Mouse (Mus musculus): ENCODE measurements around the gene Auh. TPM values are rescaled to one million over a fixed set of nuclear protein-coding genes. Genes with fewer than 3 reads are reported as not detected.

Auh gene
- polyA plus RNA-seq, 1 experiment, result 14.9 TPM

DNA sequence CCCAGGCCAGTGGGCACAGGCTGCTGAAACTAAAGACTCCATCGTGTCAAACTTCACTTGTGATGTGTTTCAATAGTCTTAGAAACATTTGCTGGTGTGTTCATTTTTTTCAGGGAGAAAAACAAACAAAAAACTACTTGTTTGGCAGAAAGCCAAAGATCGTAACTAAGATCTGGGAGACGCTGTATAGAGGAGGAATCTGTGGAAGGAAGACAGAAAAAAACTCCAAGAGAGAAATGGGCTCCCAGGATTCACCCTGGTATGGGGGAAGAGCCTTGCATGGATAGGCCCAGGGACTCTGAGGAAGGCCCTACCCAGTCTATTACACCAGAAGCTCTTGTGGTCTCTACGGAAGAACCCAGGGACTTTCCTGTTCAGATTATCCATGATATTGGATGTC lies 123.5 kb downstream of the Auh start:
- no peak overlapping the region for H3K27ac ChIP-seq (ENCODE audit: insufficient read depth, low read depth, low read length)
- H3K4me3 ChIP-seq (ENCODE audit: low read depth, low read length), result no peak overlapping the region
- no peak for TF ChIP-seq POLR2A (IDR thresholded peaks at IDR 0.05; ENCODE audit: low read depth, low read length)
- no peak for TF ChIP-seq CTCF (IDR thresholded peaks at IDR 0.05; ENCODE audit: extremely low read depth, insufficient read length, insufficient replicate concordance, low read depth, low read length)
- H3K36me3 ChIP-seq (ENCODE audit: control insufficient read depth, insufficient read depth, low read length), result no peaks in the 10 kb centered on the region
- WGBS, result 31% methylated on average over 4 of the region's 4 CpGs
- peaks cover 7% of the 10 kb centered on the region; the same call in 1 of the 2 replicates for H3K4me1 ChIP-seq (ENCODE audit: control insufficient read depth, insufficient read depth, insufficient read length, low read length)
- H3K27me3 ChIP-seq (ENCODE audit: control insufficient read depth, insufficient read depth, low read length), result no peaks in the 10 kb centered on the region

DNA sequence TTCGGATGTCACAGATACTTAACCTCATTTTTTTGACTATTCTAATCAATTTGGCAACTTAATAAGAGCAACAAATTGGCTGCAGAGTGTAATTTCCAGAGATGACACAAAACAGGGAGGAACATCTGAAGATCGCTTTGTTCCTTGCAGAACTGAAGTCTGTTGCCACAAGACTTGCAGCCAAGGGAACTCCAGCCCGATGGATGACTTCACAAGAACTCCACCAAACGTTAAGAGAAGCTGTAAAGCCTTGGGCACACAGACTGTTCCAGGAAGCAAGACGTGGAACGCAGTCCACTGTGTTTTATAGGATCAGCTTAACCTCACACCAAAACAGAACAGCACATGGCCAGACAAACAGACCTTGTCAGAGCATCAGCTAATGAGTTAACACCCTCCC lies 123.9 kb downstream of the Auh start:
- H3K27me3 ChIP-seq (ENCODE audit: control insufficient read depth, insufficient read depth, low read length), result no peaks in the 10 kb centered on the region
- no peak for TF ChIP-seq POLR2A (IDR thresholded peaks at IDR 0.05; ENCODE audit: low read depth, low read length)
- TF ChIP-seq CTCF (IDR thresholded peaks at IDR 0.05; ENCODE audit: extremely low read depth, insufficient read length, insufficient replicate concordance, low read depth, low read length), result no peak
- H3K36me3 ChIP-seq (ENCODE audit: control insufficient read depth, insufficient read depth, low read length), result no peaks in the 10 kb centered on the region
- H3K4me3 ChIP-seq (ENCODE audit: low read depth, low read length), result no peak overlapping the region
- WGBS, result 45% methylated on average over 6 of the region's 6 CpGs
- H3K27ac ChIP-seq (ENCODE audit: insufficient read depth, low read depth, low read length), result no peak overlapping the region
- peaks cover 11% of the 10 kb centered on the region; the same call in 1 of the 2 replicates for H3K4me1 ChIP-seq (ENCODE audit: control insufficient read depth, insufficient read depth, insufficient read length, low read length)

DNA sequence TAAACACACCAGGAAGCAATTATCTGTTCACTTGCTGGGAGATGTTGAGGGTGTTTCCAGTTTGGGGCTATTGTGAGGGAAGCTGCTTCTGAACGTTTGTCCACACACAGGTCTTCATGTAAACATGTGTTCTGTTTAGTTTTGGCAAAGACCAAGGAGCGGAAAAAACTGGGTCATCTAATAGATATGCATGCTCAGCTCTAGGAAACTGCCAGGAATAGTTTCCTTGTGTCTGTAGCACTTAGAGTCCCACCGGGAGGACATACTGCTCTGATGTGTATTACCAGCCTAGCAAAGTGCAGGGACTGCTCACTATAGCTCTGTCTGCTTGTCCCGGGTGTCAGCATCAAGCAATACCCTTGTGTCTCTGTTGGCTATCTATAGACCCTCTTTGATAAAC lies 127.0 kb downstream of the Auh start:
- H3K27ac ChIP-seq (ENCODE audit: insufficient read depth, low read depth, low read length), result no peak overlapping the region
- peaks cover 18% of the 10 kb centered on the region; the same call in 1 of the 2 replicates for H3K4me1 ChIP-seq (ENCODE audit: control insufficient read depth, insufficient read depth, insufficient read length, low read length)
- no peaks in the 10 kb centered on the region for H3K36me3 ChIP-seq (ENCODE audit: control insufficient read depth, insufficient read depth, low read length)
- 57% methylated on average over 4 of the region's 4 CpGs for WGBS
- H3K4me3 ChIP-seq (ENCODE audit: low read depth, low read length), result no peak overlapping the region
- no peaks in the 10 kb centered on the region for H3K27me3 ChIP-seq (ENCODE audit: control insufficient read depth, insufficient read depth, low read length)
- TF ChIP-seq CTCF (IDR thresholded peaks at IDR 0.05; ENCODE audit: extremely low read depth, insufficient read length, insufficient replicate concordance, low read depth, low read length) (no peak), POLR2A (IDR thresholded peaks at IDR 0.05; ENCODE audit: low read depth, low read length) (no peak)

- H3K4me3 ChIP-seq (ENCODE audit: low read depth, low read length), result no peak overlapping the region
- H3K27me3 ChIP-seq (ENCODE audit: control insufficient read depth, insufficient read depth, low read length), result no peaks in the 10 kb centered on the region
- TF ChIP-seq POLR2A (IDR thresholded peaks at IDR 0.05; ENCODE audit: low read depth, low read length) (no peak), CTCF (IDR thresholded peaks at IDR 0.05; ENCODE audit: extremely low read depth, insufficient read length, insufficient replicate concordance, low read depth, low read length) (no peak)
- WGBS, result 25% methylated on average over 4 of the region's 4 CpGs
- peak overlapping the region; percentile 60 for H3K27ac ChIP-seq (ENCODE audit: insufficient read depth, low read depth, low read length)
- H3K36me3 ChIP-seq (ENCODE audit: control insufficient read depth, insufficient read depth, low read length), result no peaks in the 10 kb centered on the region
- peaks cover 17% of the 10 kb centered on the region; the same call in 1 of the 2 replicates for H3K4me1 ChIP-seq (ENCODE audit: control insufficient read depth, insufficient read depth, insufficient read length, low read length)
Observed at GRCm38 (mm10) chr13:52800687-52801341, 128.7 kb downstream of the Auh start.

DNA sequence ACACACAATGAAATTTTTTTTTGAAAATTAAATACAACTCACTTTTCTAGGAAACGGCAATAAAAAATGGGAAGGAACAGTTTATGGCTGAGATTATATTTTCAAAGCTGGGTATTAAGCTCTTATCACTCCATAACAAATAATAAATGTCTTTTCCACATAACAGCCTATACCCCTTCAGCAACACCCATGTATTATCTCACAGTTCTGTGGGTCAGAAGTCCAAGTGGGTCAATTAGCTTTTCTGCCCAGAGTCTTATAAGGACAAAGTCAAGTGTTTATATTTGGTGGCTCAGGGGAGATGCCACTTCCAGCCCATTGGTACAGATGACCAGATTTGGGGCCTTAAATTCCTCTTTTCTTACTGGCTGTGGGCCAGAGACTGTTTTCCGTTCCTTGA lies 129.4 kb downstream of the Auh start:
- 22% methylated on average over 2 of the region's 2 CpGs for WGBS
- peaks cover 15% of the 10 kb centered on the region; the same call in 1 of the 2 replicates for H3K4me1 ChIP-seq (ENCODE audit: control insufficient read depth, insufficient read depth, insufficient read length, low read length)
- peak overlapping the region; percentile 60 for H3K27ac ChIP-seq (ENCODE audit: insufficient read depth, low read depth, low read length)
- no peak for TF ChIP-seq CTCF (IDR thresholded peaks at IDR 0.05; ENCODE audit: extremely low read depth, insufficient read length, insufficient replicate concordance, low read depth, low read length)
- TF ChIP-seq POLR2A (IDR thresholded peaks at IDR 0.05; ENCODE audit: low read depth, low read length), result no peak
- H3K36me3 ChIP-seq (ENCODE audit: control insufficient read depth, insufficient read depth, low read length), result no peaks in the 10 kb centered on the region
- H3K27me3 ChIP-seq (ENCODE audit: control insufficient read depth, insufficient read depth, low read length), result no peaks in the 10 kb centered on the region
- no peak overlapping the region for H3K4me3 ChIP-seq (ENCODE audit: low read depth, low read length)

DNA sequence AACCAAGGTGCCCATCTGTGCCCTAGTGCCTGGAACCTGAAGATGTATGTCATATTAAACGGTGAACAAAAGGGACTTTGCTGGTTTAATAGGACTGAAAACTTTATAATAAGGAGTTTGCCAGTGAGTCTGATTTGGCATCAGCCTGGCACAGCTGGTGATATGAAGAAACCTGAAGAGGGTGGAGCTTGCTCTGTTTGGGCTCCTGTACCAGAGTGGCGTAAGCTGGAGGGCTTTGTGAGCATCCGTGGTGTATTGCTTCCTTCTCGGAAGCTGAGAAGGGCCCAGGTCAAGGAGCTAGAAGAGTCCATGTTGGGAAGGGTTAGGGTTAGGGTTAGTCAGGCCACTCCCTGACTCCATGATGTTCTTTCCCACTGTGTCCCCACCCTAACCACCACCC lies 135.2 kb downstream of the Auh start:
- Histone ChIP-seq H3K4me3 (ENCODE audit: low read depth, low read length) (no peak overlapping the region), H3K4me1 (ENCODE audit: control insufficient read depth, insufficient read depth, insufficient read length, low read length) (peaks cover 10% of the 10 kb centered on the region; the same call in 1 of the 2 replicates), H3K27me3 (ENCODE audit: control insufficient read depth, insufficient read depth, low read length) (no peaks in the 10 kb centered on the region), H3K36me3 (ENCODE audit: control insufficient read depth, insufficient read depth, low read length) (no peaks in the 10 kb centered on the region), H3K27ac (ENCODE audit: insufficient read depth, low read depth, low read length) (no peak overlapping the region)
- no peak for TF ChIP-seq POLR2A (IDR thresholded peaks at IDR 0.05; ENCODE audit: low read depth, low read length)
- no peak for TF ChIP-seq CTCF (IDR thresholded peaks at IDR 0.05; ENCODE audit: extremely low read depth, insufficient read length, insufficient replicate concordance, low read depth, low read length)
- WGBS, result 86% methylated on average over 4 of the region's 4 CpGs

- H3K36me3 ChIP-seq (ENCODE audit: control insufficient read depth, insufficient read depth, low read length), result no peaks in the 10 kb centered on the region
- WGBS, result 88% methylated on average over 13 of the region's 13 CpGs
- no peak overlapping the region for H3K4me3 ChIP-seq (ENCODE audit: low read depth, low read length)
- peaks cover 10% of the 10 kb centered on the region; the same call in 1 of the 2 replicates for H3K4me1 ChIP-seq (ENCODE audit: control insufficient read depth, insufficient read depth, insufficient read length, low read length)
- no peak for TF ChIP-seq POLR2A (IDR thresholded peaks at IDR 0.05; ENCODE audit: low read depth, low read length)
- no peak for TF ChIP-seq CTCF (IDR thresholded peaks at IDR 0.05; ENCODE audit: extremely low read depth, insufficient read length, insufficient replicate concordance, low read depth, low read length)
- peak overlapping the region; percentile 11 for H3K27ac ChIP-seq (ENCODE audit: insufficient read depth, low read depth, low read length)
- H3K27me3 ChIP-seq (ENCODE audit: control insufficient read depth, insufficient read depth, low read length), result no peaks in the 10 kb centered on the region
Observed at GRCm38 (mm10) chr13:52793434-52793989, 136.0 kb downstream of the Auh start.

Measured in small intestine, adult 2 months (tissue).